Mouse (Mus musculus) frontal cortex, postnatal 14 days (tissue): ENCODE measurements around the gene Mfsd6l.
A peak's percentile ranks its signal among the peaks of the same experiment; 100 is the strongest.

Experiments
- DNase-seq, 2 experiments: peaks; one replicate each; pipeline ENCODE4 v3.0.0; 2022; ENCODE audit warnings: low spot score in 2 of 2

Gene Mfsd6l

GRCm38 (mm10) chr11:68555918-68556584, at the start of gene Mfsd6l:
Mfsd6l (plus strand) TSS chr11:68556186.
- DNase-seq = no peak

GRCm38 (mm10) chr11:68507246-68507645, 48.7 kb upstream of the Mfsd6l start:
- no peak for DNase-seq

GRCm38 (mm10) chr11:68508619-68509018, 47.4 kb upstream of the Mfsd6l start:
- no peak for DNase-seq

GRCm38 (mm10) chr11:68509194-68509593, 46.8 kb upstream of the Mfsd6l start:
- no peak for DNase-seq

- no peak for DNase-seq
These were observed 42.0 kb upstream of the Mfsd6l start for GRCm38 (mm10) chr11:68513969-68514368.

GRCm38 (mm10) chr11:68519362-68519761, 36.6 kb upstream of the Mfsd6l start:
- DNase-seq = no peak

- DNase-seq = no peak
These were observed 36.2 kb upstream of the Mfsd6l start for GRCm38 (mm10) chr11:68519815-68520214.

GRCm38 (mm10) chr11:68520439-68520838, 35.5 kb upstream of the Mfsd6l start:
- DNase-seq = no peak

- no peak for DNase-seq
These were observed 34.6 kb upstream of the Mfsd6l start for GRCm38 (mm10) chr11:68521352-68521751.

- DNase-seq = no peak
These were observed 29.5 kb upstream of the Mfsd6l start for GRCm38 (mm10) chr11:68526441-68526840.

GRCm38 (mm10) chr11:68531066-68531806, 24.8 kb upstream of the Mfsd6l start:
- peak in 1 of 2 experiments; percentile 49 for DNase-seq

- DNase-seq = no peak
These were observed 23.9 kb upstream of the Mfsd6l start for GRCm38 (mm10) chr11:68531941-68532535.

GRCm38 (mm10) chr11:68532773-68533172, 23.2 kb upstream of the Mfsd6l start:
- DNase-seq = no peak

GRCm38 (mm10) chr11:68533971-68534475, 22.0 kb upstream of the Mfsd6l start:
- DNase-seq = no peak

- no peak for DNase-seq
These were observed 20.0 kb upstream of the Mfsd6l start for GRCm38 (mm10) chr11:68536026-68536425.

- DNase-seq = no peak
These were observed 19.5 kb upstream of the Mfsd6l start for GRCm38 (mm10) chr11:68536465-68536864.

GRCm38 (mm10) chr11:68539621-68540020, 16.4 kb upstream of the Mfsd6l start:
- no peak for DNase-seq

- no peak for DNase-seq
These were observed 11.4 kb upstream of the Mfsd6l start for GRCm38 (mm10) chr11:68544554-68544953.

GRCm38 (mm10) chr11:68545172-68545571, 10.8 kb upstream of the Mfsd6l start:
- DNase-seq = no peak

GRCm38 (mm10) chr11:68545682-68546222, 10.2 kb upstream of the Mfsd6l start:
- DNase-seq = no peak

GRCm38 (mm10) chr11:68547484-68547883, 8.5 kb upstream of the Mfsd6l start:
- DNase-seq = no peak

GRCm38 (mm10) chr11:68549597-68549996, 6.4 kb upstream of the Mfsd6l start:
- DNase-seq = no peak
